Mouse (Mus musculus) embryonic facial prominence, embryonic 10.5 days (tissue): ENCODE data around the gene Zkscan8. TPM values are rescaled to one million over a fixed set of nuclear protein-coding genes. Genes with fewer than 3 reads are reported as not detected.
"Not testable (repeated sequence)": the region's sequence is repeated elsewhere in the genome, so short reads cannot be mapped to it uniquely, and the experiment has no call there.

Experiments used
- DNase-seq: peaks from one replicate; pipeline ENCODE4 v3.0.0-alpha.2; 2017; ENCODE audit warnings: low spot score
- H3K27ac ChIP-seq: fragments of 300-500 bp; sonication (generic); replicated peaks from 2 replicates; pipeline ENCODE4 v1.5.1; 2016; ENCODE audit warnings: mild to moderate bottlenecking
- H3K27me3 ChIP-seq: fragments of 300-500 bp; sonication (generic); replicated peaks from 2 replicates; pipeline ENCODE4 v1.6.1; 2016; ENCODE audit warnings: low read depth, mild to moderate bottlenecking; ENCODE audit not compliant: poor library complexity, severe bottlenecking
- H3K36me3 ChIP-seq: fragments of 300-500 bp; sonication (generic); replicated peaks from 2 replicates; pipeline ENCODE4 v1.6.1; 2016; ENCODE audit warnings: mild to moderate bottlenecking, moderate library complexity
- H3K4me1 ChIP-seq: fragments of 300-500 bp; sonication (generic); 2 replicates; pipeline ENCODE4 v1.6.1; 2016
- H3K4me3 ChIP-seq: fragments of 300-500 bp; sonication (generic); 2 replicates; pipeline ENCODE4 v1.5.1; 2016; ENCODE audit warnings: mild to moderate bottlenecking, moderate library complexity
- H3K9me3 ChIP-seq: fragments of 300-500 bp; sonication (generic); 2 replicates; pipeline ENCODE4 v1.6.1; 2016; ENCODE audit warnings: mild to moderate bottlenecking
- WGBS: fragments of 180-500 bp; shearing (Covaris S2); methylation state at CpG from one replicate; pipeline ENCODE4 v1.1.7; 2016; 5-methylcytosine and 5-hydroxymethylcytosine counted together
- polyA plus RNA-seq: library from polyadenylated mRNA; unstranded; fragments of >200 nt; fragmentation: Nextera tagmentation; extraction: Ambion mirVana; gene quantifications from 2 replicates; pipeline ENCODE4 v1.2.1, GENCODE M21; 2016

Gene Zkscan8
- polyA plus RNA-seq, 1 experiment from 2014 or later: 7.8 TPM

DNA sequence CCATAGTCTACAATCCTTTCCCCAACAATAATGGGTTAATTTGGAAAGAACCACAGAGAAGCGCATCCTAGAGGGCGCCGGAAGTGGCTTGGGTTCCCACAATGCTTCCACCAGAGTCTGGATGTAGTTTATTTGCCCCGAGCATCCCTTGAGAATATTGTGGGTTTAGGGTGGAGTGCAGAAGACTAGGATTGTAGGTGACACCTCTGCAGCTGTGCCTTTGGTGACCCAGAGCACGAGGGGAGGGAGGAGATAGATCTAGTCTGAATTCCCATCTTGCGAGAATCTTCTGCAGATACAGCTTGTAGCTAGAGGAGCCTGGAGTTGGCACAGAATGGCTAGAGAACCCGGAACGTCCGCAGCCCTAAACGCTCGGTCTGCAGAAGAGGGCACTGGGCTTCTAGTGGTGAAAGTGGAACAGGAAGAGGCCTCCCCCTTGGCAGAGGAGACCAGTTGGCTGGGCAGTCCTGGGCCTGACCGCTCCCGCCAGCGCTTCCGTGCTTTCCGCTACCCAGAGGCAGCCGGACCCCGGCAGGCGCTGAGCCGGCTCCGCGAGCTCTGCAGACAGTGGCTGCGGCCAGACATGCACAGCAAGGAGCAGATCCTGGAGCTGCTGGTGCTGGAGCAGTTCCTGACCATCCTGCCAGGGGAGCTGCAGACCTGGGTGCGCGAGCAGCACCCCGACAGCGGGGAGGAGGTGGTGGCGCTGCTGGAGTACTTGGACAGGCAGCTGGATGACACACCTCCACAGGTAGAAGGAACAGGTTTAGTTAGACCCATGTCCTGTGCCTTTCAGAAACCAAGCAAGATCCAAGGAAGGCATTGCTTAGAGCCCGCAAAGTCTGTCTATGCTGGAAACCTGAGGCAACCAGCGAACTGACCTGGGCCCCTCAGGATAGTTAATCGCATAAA, 51.9 kb downstream of the Zkscan8 start, which contains the start of the genes Zkscan4 and Gm10065:
Zkscan4 (plus strand) TSS at position 149 of the 912 bp plus-strand sequence.
Gm10065 (minus strand) TSS at position 683 of the 912 bp plus-strand sequence.
- not testable (repeated sequence) for H3K36me3 ChIP-seq, H3K9me3 ChIP-seq, H3K27me3 ChIP-seq, H3K4me1 ChIP-seq
- H3K27ac ChIP-seq: peak within 1 kb of the TSS; percentile 76
- WGBS: 3% methylated on average over 31 of the region's 31 CpGs
- H3K4me3 ChIP-seq: peak within 1 kb of the TSS; percentile 69
- peak; percentile 73 for DNase-seq

DNA sequence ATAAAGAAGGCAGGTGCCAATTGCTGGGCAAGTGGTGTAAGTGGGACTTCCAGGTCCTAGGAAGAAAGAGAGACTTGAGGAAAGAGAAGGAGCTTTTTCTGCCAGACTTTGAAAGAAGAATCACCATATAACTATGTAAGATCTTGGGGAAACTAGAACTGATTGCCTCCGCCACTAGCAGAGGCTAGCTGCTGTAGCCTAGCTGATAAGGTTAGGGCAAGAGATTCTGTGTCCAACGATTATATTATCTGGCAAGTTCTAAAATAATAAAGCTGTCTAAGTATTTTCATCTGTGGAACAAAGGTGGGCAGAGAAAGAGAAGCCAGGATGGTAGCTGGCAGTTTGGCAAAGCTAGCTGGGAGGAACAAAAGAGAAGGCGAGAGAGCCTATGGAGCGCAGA, 58.5 kb downstream of the Zkscan8 start:
- peaks cover 10% of the 10 kb centered on the region; the same call in 1 of the 2 replicates for H3K4me1 ChIP-seq
- no peak for DNase-seq
- H3K9me3 ChIP-seq: no peaks in the 10 kb centered on the region
- WGBS: 28% methylated on average over 4 of the region's 4 CpGs
- H3K27me3 ChIP-seq: peaks cover 27% of the 10 kb centered on the region
- no peaks in the 10 kb centered on the region for H3K36me3 ChIP-seq
- H3K4me3 ChIP-seq: no peak overlapping the region
- H3K27ac ChIP-seq: no peak overlapping the region

DNA sequence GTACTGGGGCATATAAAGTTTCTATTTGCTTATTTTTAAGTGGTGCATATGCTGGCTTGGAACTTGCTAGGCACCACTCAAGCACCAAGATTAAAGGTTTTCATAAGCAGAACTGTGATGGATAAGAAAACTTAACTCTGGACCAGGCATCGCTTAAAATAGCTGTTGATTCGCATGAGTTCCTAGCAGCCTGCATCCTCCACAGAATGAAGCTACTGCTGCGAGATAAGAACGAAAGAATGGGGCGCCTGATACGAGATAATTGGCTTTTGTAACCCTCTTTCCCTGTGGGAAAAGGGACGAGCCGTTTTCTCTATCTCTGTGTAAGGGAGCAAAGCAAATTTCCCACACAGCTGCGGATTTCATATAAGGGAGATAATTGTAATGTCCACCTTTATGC, 61.8 kb downstream of the Zkscan8 start:
- H3K27me3 ChIP-seq: peaks cover 32% of the 10 kb centered on the region
- no peak overlapping the region; the same call in 1 of the 2 replicates for H3K4me3 ChIP-seq
- H3K36me3 ChIP-seq: no peaks in the 10 kb centered on the region
- no peak overlapping the region for H3K27ac ChIP-seq
- DNase-seq: no peak
- 25% methylated on average over 9 of the region's 9 CpGs for WGBS
- H3K9me3 ChIP-seq: no peaks in the 10 kb centered on the region
- H3K4me1 ChIP-seq: peaks cover 10% of the 10 kb centered on the region; the same call in 1 of the 2 replicates

DNA sequence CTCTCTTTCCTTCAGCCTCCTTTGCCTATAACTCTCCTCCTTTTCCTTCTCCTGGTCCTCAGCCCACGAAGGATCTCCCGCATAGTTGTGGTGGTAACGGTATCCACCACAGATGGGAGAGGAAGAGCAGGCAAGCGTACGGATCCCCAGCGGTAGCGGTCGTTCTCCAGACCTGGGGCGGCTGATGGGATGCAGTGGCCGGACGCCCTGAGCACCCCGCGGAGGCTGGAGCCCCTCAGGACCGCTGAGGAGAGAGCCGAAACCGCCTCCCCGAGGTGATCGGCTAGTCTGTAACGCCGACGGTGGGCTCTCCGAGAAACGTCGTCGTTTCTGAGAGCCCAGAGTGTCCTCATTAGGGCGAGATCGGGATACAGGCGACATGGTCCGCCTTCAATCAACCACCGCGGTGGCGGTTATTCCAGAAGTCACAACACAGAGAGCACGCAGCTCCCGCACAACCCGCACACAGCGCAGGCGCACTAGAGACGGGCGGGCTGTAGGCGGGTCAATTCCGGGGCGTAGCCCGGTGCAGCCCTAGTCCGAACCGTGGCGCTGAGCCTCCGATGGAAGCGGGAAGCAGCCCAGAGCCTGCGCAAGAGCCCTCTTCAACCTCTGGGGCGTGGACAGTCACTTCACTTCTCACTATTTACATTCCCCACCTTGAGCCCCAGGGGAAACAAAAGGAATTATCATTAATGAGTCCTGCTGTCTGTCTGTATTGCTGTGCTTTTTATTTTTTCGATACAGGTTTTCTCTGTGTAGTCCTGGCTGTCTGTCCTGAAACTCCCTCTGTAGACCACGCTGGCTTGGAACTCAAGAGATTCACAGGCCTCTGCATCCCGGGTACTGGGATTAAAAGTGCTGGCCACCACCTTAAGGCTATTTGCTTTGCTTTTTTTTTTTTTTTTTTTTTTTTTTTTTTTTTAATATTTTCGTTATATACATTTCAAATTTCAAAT, 62.6 kb downstream of the Zkscan8 start, which contains the start of gene Nkapl:
Nkapl (minus strand) TSS at position 449 of the 959 bp plus-strand sequence.
- H3K4me1 ChIP-seq: peaks cover 10% of the 10 kb centered on the region; the same call in 1 of the 2 replicates
- under 1% methylated on average over 54 of the region's 54 CpGs for WGBS
- H3K27me3 ChIP-seq: peaks cover 32% of the 10 kb centered on the region
- no peaks in the 10 kb centered on the region for H3K9me3 ChIP-seq
- no peaks in the 10 kb centered on the region for H3K36me3 ChIP-seq
- peak; percentile 90 for DNase-seq
- H3K27ac ChIP-seq: peak within 1 kb of the TSS; percentile 84
- H3K4me3 ChIP-seq: peak within 1 kb of the TSS; percentile 68

DNA sequence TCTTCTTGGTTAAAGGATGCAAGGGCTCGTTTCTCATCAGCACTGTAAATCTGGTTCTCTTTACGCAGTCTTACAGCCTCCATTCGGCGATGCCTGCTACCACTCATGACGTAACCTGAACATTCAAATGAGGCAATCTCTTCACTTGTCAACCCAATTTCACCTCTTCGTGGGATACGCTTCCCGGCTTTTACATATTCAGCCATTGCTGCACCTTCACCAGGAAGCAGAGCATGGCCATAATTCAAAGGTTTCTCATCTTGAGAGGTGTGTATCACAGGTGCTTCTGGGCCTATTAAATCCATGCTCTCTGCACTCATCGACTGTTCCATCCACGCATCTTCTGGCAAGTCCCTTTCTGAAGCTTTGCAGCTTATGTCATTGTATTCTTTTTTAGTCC, 63.6 kb downstream of the Zkscan8 start:
- peaks cover 32% of the 10 kb centered on the region for H3K27me3 ChIP-seq
- no peak for DNase-seq
- H3K4me1 ChIP-seq: peaks cover 10% of the 10 kb centered on the region; the same call in 1 of the 2 replicates
- H3K9me3 ChIP-seq: no peaks in the 10 kb centered on the region
- H3K36me3 ChIP-seq: no peaks in the 10 kb centered on the region
- H3K4me3 ChIP-seq: no peak overlapping the region
- no peak overlapping the region for H3K27ac ChIP-seq
- 87% methylated on average over 10 of the region's 10 CpGs for WGBS

Other genes starting within 250 kb of the Zkscan8 start
- gene Gpx5, start 238.4 kb downstream of the Zkscan8 start, polyA plus RNA-seq: not detected in 2 replicates
- gene Gpx6, start 219.0 kb downstream of the Zkscan8 start, polyA plus RNA-seq: 0.24 and 0.36 TPM in 2 replicates
- gene Olfr1367, start 184.2 kb downstream of the Zkscan8 start, polyA plus RNA-seq: not detected in 2 replicates
- gene Zscan12, start 168.3 kb downstream of the Zkscan8 start, polyA plus RNA-seq: 19.3 and 20.4 TPM in 2 replicates
- gene Zkscan3, start 128.4 kb downstream of the Zkscan8 start, polyA plus RNA-seq: 91.5 and 91.9 TPM in 2 replicates
- 4.2 and 4.9 TPM in 2 replicates for gene Pgbd1, start 90.1 kb downstream of the Zkscan8 start, polyA plus RNA-seq
- gene Zscan26, start 77.4 kb downstream of the Zkscan8 start, polyA plus RNA-seq: 29.4 and 29.9 TPM in 2 replicates
- 1.3 and 2.0 TPM in 2 replicates for gene Nkapl, start 62.6 kb downstream of the Zkscan8 start, polyA plus RNA-seq
- 3.0 and 3.5 TPM in 2 replicates for gene Zkscan4, start 52.2 kb downstream of the Zkscan8 start, polyA plus RNA-seq
- gene Gm10065, start 51.7 kb downstream of the Zkscan8 start, polyA plus RNA-seq: not detected in 2 replicates
- gene AK157302, start 35.9 kb downstream of the Zkscan8 start, polyA plus RNA-seq: 0.63 TPM in 1 of 2 replicates, not detected in the other
- 4.3 and 5.3 TPM in 2 replicates for gene Gm11273, start 29.7 kb downstream of the Zkscan8 start, polyA plus RNA-seq
- 0.11 and 0.21 TPM in 2 replicates for gene Olfr1366, start 11.7 kb upstream of the Zkscan8 start, polyA plus RNA-seq
- gene Olfr1535, start 28.8 kb upstream of the Zkscan8 start, polyA plus RNA-seq: not detected in 2 replicates
- gene Olfr1364, start 50.6 kb upstream of the Zkscan8 start, polyA plus RNA-seq: not detected in 2 replicates
- not detected in 2 replicates for gene Olfr1362, start 82.9 kb upstream of the Zkscan8 start, polyA plus RNA-seq
- gene Olfr11, start 111.4 kb upstream of the Zkscan8 start, polyA plus RNA-seq: not detected in 2 replicates
- gene Olfr1361, start 132.3 kb upstream of the Zkscan8 start, polyA plus RNA-seq: not detected in 2 replicates
- not detected in 2 replicates for gene Olfr1360, start 146.3 kb upstream of the Zkscan8 start, polyA plus RNA-seq
- not detected in 2 replicates for gene Olfr1359, start 167.0 kb upstream of the Zkscan8 start, polyA plus RNA-seq
- gene Hist1h2bl, start 185.0 kb upstream of the Zkscan8 start, polyA plus RNA-seq: 1.6 and 3.1 TPM in 2 replicates
- 30.5 and 32.2 TPM in 2 replicates for gene Hist1h2ai, start 185.3 kb upstream of the Zkscan8 start, polyA plus RNA-seq
- gene Hist1h3h, start 186.5 kb upstream of the Zkscan8 start, polyA plus RNA-seq: 10.7 and 12.8 TPM in 2 replicates
- gene Hist1h2bm, start 190.9 kb upstream of the Zkscan8 start, polyA plus RNA-seq: 5.7 and 6.0 TPM in 2 replicates
- gene Hist1h4j, start 203.9 kb upstream of the Zkscan8 start, polyA plus RNA-seq: 0.93 and 1.3 TPM in 2 replicates
- gene Hist1h4k, start 219.4 kb upstream of the Zkscan8 start, polyA plus RNA-seq: 3.9 and 7.1 TPM in 2 replicates
- 18.6 and 21.7 TPM in 2 replicates for gene Hist1h2ak, start 222.7 kb upstream of the Zkscan8 start, polyA plus RNA-seq
- gene Hist1h2bn, start 223.0 kb upstream of the Zkscan8 start, polyA plus RNA-seq: 3.6 and 4.0 TPM in 2 replicates
- gene Hist1h1b, start 249.5 kb upstream of the Zkscan8 start, polyA plus RNA-seq: 34.8 and 36.2 TPM in 2 replicates